Mouse (Mus musculus) C2C12 (cell line): ENCODE measurements around the gene Des. TPM values are rescaled to one million over a fixed set of nuclear protein-coding genes. Genes with fewer than 3 reads are reported as not detected.

Source experiments
- H3K27me3 ChIP-seq: one replicate; pipeline ENCODE4 v1.6.1; 2011; ENCODE audit not compliant: control insufficient read depth, insufficient read depth, insufficient read length
- H3K36me3 ChIP-seq: one replicate; pipeline ENCODE4 v1.6.1; 2011; ENCODE audit not compliant: control insufficient read depth, insufficient read depth
- H3K4me3 ChIP-seq: one replicate; pipeline ENCODE4 v1.5.1; 2011; ENCODE audit warnings: mild to moderate bottlenecking, control low read depth; ENCODE audit not compliant: poor library complexity, insufficient read depth, severe bottlenecking
- H3K79me2 ChIP-seq: one replicate; pipeline ENCODE4 v1.6.1; 2011; ENCODE audit not compliant: control insufficient read depth, insufficient read depth
- H3K79me3 ChIP-seq: one replicate; pipeline ENCODE4 v1.6.1; 2011; ENCODE audit warnings: low read depth, control low read depth
- H3ac ChIP-seq: one replicate; pipeline ENCODE3; 2011; ENCODE audit warnings: low read depth; ENCODE audit not compliant: control insufficient read depth, insufficient read length
- CEBPB ChIP-seq: IDR thresholded peaks from one replicate; pipeline ENCODE4 v1.6.1; 2011; ENCODE audit warnings: low read depth, mild to moderate bottlenecking, control low read depth, moderate library complexity
- CTCF ChIP-seq: IDR thresholded peaks from one replicate; pipeline ENCODE4 v1.5.1; 2011; ENCODE audit not compliant: control insufficient read depth, insufficient read depth, insufficient read length
- FOSL1 ChIP-seq: IDR thresholded peaks from one replicate; pipeline ENCODE4 v1.8.0; 2011; ENCODE audit warnings: mild to moderate bottlenecking, low read length; ENCODE audit not compliant: poor library complexity, insufficient read depth, severe bottlenecking
- MAX ChIP-seq: IDR thresholded peaks from one replicate; pipeline ENCODE4 v1.6.1; 2011; ENCODE audit warnings: mild to moderate bottlenecking, control low read depth
- MYOD1 ChIP-seq: IDR thresholded peaks from one replicate; pipeline ENCODE4 v1.6.1; 2011; ENCODE audit warnings: low read depth; ENCODE audit not compliant: control insufficient read depth, insufficient read length
- MYOG ChIP-seq: IDR thresholded peaks from one replicate; pipeline ENCODE4 v1.6.1; 2011; ENCODE audit not compliant: control insufficient read depth, insufficient read length; ENCODE audit errors: extremely low read depth
- USF1 ChIP-seq: IDR thresholded peaks from one replicate; pipeline ENCODE4 v1.6.1; 2011; ENCODE audit warnings: low read depth, mild to moderate bottlenecking, control low read depth, moderate library complexity
- polyA plus RNA-seq: library from polyadenylated mRNA; unstranded; fragments of >200 nt; fragmentation: generic; extraction: Trizol; gene quantifications from one replicate; pipeline ENCODE4 v1.2.1, GENCODE M21; 2012; ENCODE audit warnings: missing spikeins

The Des gene
- polyA plus RNA-seq, 1 experiment, result 657 TPM

DNA sequence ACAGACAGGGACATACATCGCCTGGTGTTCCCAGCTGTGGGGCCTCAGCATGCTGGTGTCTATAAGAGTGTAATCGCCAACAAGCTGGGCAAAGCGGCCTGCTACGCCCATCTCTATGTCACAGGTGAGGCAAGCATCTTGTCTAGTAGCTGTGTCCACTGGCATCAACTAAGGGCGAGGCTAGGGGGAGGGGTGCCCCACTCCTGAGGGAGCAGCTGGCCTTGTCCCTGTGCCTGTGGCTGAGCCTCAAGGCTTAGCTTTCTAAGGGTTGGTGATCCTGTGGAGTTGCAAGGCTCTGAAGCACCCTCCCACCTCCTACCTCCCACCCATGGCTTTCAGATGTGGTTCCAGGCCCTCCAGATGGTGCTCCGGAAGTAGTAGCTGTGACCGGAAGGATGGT lies 49.8 kb downstream of the Des start:
- Histone ChIP-seq H3K27me3 (no peaks in the 10 kb centered on the region), H3K79me3 (no peaks in the 10 kb centered on the region), H3ac (no peak overlapping the region), H3K79me2 (no peaks in the 10 kb centered on the region), H3K36me3 (peaks cover 36% of the 10 kb centered on the region), H3K4me3 (no peak overlapping the region)
- TF ChIP-seq CTCF, result no peak
- no peak for TF ChIP-seq MAX
- TF ChIP-seq MYOD1, result no peak
- no peak for TF ChIP-seq USF1
- TF ChIP-seq MYOG, result no peak
- TF ChIP-seq CEBPB, result no peak

DNA sequence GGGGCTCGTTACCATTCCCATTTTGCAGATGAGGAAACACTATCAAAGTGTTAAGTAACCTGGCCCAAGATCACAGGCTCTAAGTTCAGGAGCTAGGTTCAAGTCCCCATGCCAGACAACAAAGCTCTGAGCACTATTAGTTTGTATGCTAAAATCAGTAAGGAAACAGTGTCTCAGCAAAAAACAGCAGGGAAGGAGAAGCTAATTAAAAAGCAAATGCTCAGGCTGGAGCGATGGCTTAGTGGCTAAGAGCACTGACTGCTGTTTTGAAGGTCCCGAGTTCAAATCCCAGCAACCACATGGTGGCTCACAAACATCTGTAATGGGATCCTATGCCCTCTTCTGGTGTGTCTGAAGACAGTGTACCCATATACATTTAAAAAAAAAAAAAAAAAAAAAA lies 52.1 kb downstream of the Des start:
- no peaks in the 10 kb centered on the region for H3K79me3 ChIP-seq
- H3K27me3 ChIP-seq, result no peaks in the 10 kb centered on the region
- H3ac ChIP-seq, result no peak overlapping the region
- H3K36me3 ChIP-seq, result peaks cover 26% of the 10 kb centered on the region
- no peak overlapping the region for H3K4me3 ChIP-seq
- TF ChIP-seq USF1 (no peak), MYOD1 (no peak), FOSL1 (no peak), CTCF (no peak), MAX (no peak), MYOG (no peak), CEBPB (no peak)
- no peaks in the 10 kb centered on the region for H3K79me2 ChIP-seq

DNA sequence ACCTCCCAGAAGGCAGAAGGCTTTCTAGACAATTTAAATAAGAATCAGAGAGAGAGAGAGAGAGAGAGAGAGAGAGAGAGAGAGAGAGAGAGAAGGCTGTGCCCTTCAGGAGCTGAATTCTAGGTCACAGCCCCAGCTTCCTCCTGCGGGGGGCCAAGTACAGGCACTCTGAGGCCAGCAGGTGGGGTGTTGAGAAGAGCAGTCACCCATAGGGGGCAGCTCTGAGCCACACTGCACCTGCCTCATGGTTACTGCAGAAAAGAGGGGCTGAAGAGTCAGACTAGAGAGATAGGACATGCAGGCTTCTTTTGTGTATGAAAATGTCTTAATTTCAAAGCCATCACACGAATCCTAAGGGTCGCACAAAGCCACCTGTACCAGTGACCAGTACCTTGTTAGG lies 53.6 kb downstream of the Des start:
- TF ChIP-seq MYOD1 (no peak), MYOG (no peak), MAX (no peak), CTCF (peak; percentile 27), FOSL1 (no peak), USF1 (no peak)

More for the DNA sequence above, 53.6 kb downstream of the Des start:
- Histone ChIP-seq H3K79me2 (no peaks in the 10 kb centered on the region), H3K4me3 (no peak overlapping the region), H3K27me3 (no peaks in the 10 kb centered on the region), H3K79me3 (no peaks in the 10 kb centered on the region), H3K36me3 (peaks cover 32% of the 10 kb centered on the region), H3ac (no peak overlapping the region)

Other genes starting within 250 kb of the Des start
- gene Nhej1, start 235.1 kb upstream of the Des start, polyA plus RNA-seq, result 5.2 TPM
- 0.08 TPM for gene Slc23a3, start 226.4 kb upstream of the Des start, polyA plus RNA-seq
- gene Cnppd1, start 217.6 kb upstream of the Des start, polyA plus RNA-seq, result 25.8 TPM
- 37.5 TPM for gene Retreg2, start 217.6 kb upstream of the Des start, polyA plus RNA-seq
- gene Zfand2b, start 191.7 kb upstream of the Des start, polyA plus RNA-seq, result 23.6 TPM
- gene Abcb6, start 179.9 kb upstream of the Des start, polyA plus RNA-seq, result 34.9 TPM
- gene Ankzf1, start 168.2 kb upstream of the Des start, polyA plus RNA-seq, result 4.0 TPM
- 16.8 TPM for gene Atg9a, start 168.1 kb upstream of the Des start, polyA plus RNA-seq
- gene Glb1l, start 149.5 kb upstream of the Des start, polyA plus RNA-seq, result 1.3 TPM
- 110 TPM for gene Stk16, start 149.5 kb upstream of the Des start, polyA plus RNA-seq
- gene Tuba4a, start 140.5 kb upstream of the Des start, polyA plus RNA-seq, result 167 TPM
- not detected for gene A630095N17Rik, start 128.2 kb upstream of the Des start, polyA plus RNA-seq
- 27.7 TPM for gene Dnajb2, start 123.9 kb upstream of the Des start, polyA plus RNA-seq
- 15.3 TPM for gene Ptprn, start 95.8 kb upstream of the Des start, polyA plus RNA-seq
- gene Resp18, start 81.9 kb upstream of the Des start, polyA plus RNA-seq, result not detected
- 134 TPM for gene Dnpep, start 42.3 kb upstream of the Des start, polyA plus RNA-seq
- gene Speg, start 15.0 kb downstream of the Des start, polyA plus RNA-seq, result 29.4 TPM
- gene Gmppa, start 75.6 kb downstream of the Des start, polyA plus RNA-seq, result 78.8 TPM
- gene Asic4, start 90.1 kb downstream of the Des start, polyA plus RNA-seq, result 0.05 TPM
- 49.3 TPM for gene Chpf, start 119.0 kb downstream of the Des start, polyA plus RNA-seq
- gene Tmem198, start 119.2 kb downstream of the Des start, polyA plus RNA-seq, result 0.70 TPM
- gene Obsl1, start 146.1 kb downstream of the Des start, polyA plus RNA-seq, result 31.6 TPM
- 0.64 TPM for gene Inha, start 146.7 kb downstream of the Des start, polyA plus RNA-seq
- gene Stk11ip, start 161.2 kb downstream of the Des start, polyA plus RNA-seq, result 7.4 TPM
- 3.1 TPM for gene Slc4a3, start 185.9 kb downstream of the Des start, polyA plus RNA-seq